Mouse (Mus musculus) ES-CJ7 (cell line): ENCODE results near the gene Fam131b.

Experiments
- DNase-seq: peaks from one replicate; pipeline ENCODE4 v3.0.0; 2011; ENCODE audit warnings: low read depth, low spot score

Fam131b gene

GRCm38 (mm10) chr6:42324482-42325267 lies at the start of gene Fam131b:
Gene Fam131b, minus strand, starts transcription at chr6:42324643.
- DNase-seq: peak; percentile 34

GRCm38 (mm10) chr6:42373669-42374430 lies 49.4 kb upstream of the Fam131b start:
- DNase-seq: no peak

GRCm38 (mm10) chr6:42372816-42373547 lies 48.5 kb upstream of the Fam131b start, which contains the start of gene Epha1:
Gene Epha1, minus strand, starts transcription at chr6:42373268.
- DNase-seq: peak; percentile 82

GRCm38 (mm10) chr6:42372421-42372815 lies 48.0 kb upstream of the Fam131b start:
- DNase-seq: peak; percentile 28

GRCm38 (mm10) chr6:42372001-42372400 lies 47.6 kb upstream of the Fam131b start:
- DNase-seq: no peak

- DNase-seq: no peak
These were observed 46.4 kb upstream of the Fam131b start for GRCm38 (mm10) chr6:42370630-42371363.

GRCm38 (mm10) chr6:42369870-42370269 lies 45.4 kb upstream of the Fam131b start:
- DNase-seq: peak; percentile 46

- no peak for DNase-seq
These were observed 40.8 kb upstream of the Fam131b start for GRCm38 (mm10) chr6:42365215-42365614.

- DNase-seq: no peak
These were observed 40.2 kb upstream of the Fam131b start for GRCm38 (mm10) chr6:42364607-42365006.

- DNase-seq: no peak
These were observed 39.6 kb upstream of the Fam131b start for GRCm38 (mm10) chr6:42364066-42364465.

GRCm38 (mm10) chr6:42362974-42363373 lies 38.5 kb upstream of the Fam131b start:
- no peak for DNase-seq

GRCm38 (mm10) chr6:42362497-42362896 lies 38.1 kb upstream of the Fam131b start:
- no peak for DNase-seq

- DNase-seq: no peak
These were observed 37.6 kb upstream of the Fam131b start for GRCm38 (mm10) chr6:42362074-42362473.

GRCm38 (mm10) chr6:42361041-42361895 lies 36.8 kb upstream of the Fam131b start:
- DNase-seq: no peak

- DNase-seq: no peak
These were observed 35.9 kb upstream of the Fam131b start for GRCm38 (mm10) chr6:42360231-42360840.

GRCm38 (mm10) chr6:42359364-42360147 lies 35.1 kb upstream of the Fam131b start:
- DNase-seq: no peak

- no peak for DNase-seq
These were observed 34.5 kb upstream of the Fam131b start for GRCm38 (mm10) chr6:42358901-42359300.

GRCm38 (mm10) chr6:42357901-42358300 lies 33.5 kb upstream of the Fam131b start:
- DNase-seq: no peak

- DNase-seq: no peak
These were observed 32.5 kb upstream of the Fam131b start for GRCm38 (mm10) chr6:42356913-42357312.
